Mouse (Mus musculus) layer of hippocampus, adult 9-10 months (tissue): ENCODE data around the gene Fat2.

Experiments
- DNase-seq: peaks from one replicate; pipeline ENCODE4 v3.0.0; 2022; ENCODE audit warnings: low spot score

Fat2 gene

GRCm38 (mm10) chr11:55239496-55239895 lies 96.9 kb downstream of the Fat2 start:
- no peak for DNase-seq

- no peak for DNase-seq
Measured at GRCm38 (mm10) chr11:55236815-55237214, 99.5 kb downstream of the Fat2 start.

GRCm38 (mm10) chr11:55234791-55235190 lies 101.6 kb downstream of the Fat2 start:
- DNase-seq = no peak

GRCm38 (mm10) chr11:55234288-55234687 lies 102.1 kb downstream of the Fat2 start:
- no peak for DNase-seq

GRCm38 (mm10) chr11:55231034-55231433 lies 105.3 kb downstream of the Fat2 start:
- no peak for DNase-seq

- no peak for DNase-seq
Measured at GRCm38 (mm10) chr11:55221306-55221705, 115.1 kb downstream of the Fat2 start.

- no peak for DNase-seq
Measured at GRCm38 (mm10) chr11:55218473-55218872, 117.9 kb downstream of the Fat2 start.

- no peak for DNase-seq
Measured at GRCm38 (mm10) chr11:55217880-55218279, 118.5 kb downstream of the Fat2 start.

GRCm38 (mm10) chr11:55217418-55217817 lies 118.9 kb downstream of the Fat2 start:
- DNase-seq = no peak

- no peak for DNase-seq
Measured at GRCm38 (mm10) chr11:55216830-55217229, 119.5 kb downstream of the Fat2 start.

GRCm38 (mm10) chr11:55216061-55216460 lies 120.3 kb downstream of the Fat2 start:
- DNase-seq = no peak

GRCm38 (mm10) chr11:55214978-55215377 lies 121.4 kb downstream of the Fat2 start:
- no peak for DNase-seq

GRCm38 (mm10) chr11:55214161-55214560 lies 122.2 kb downstream of the Fat2 start:
- DNase-seq = no peak

GRCm38 (mm10) chr11:55213518-55213917 lies 122.8 kb downstream of the Fat2 start:
- no peak for DNase-seq

- no peak for DNase-seq
Measured at GRCm38 (mm10) chr11:55209626-55210353, 126.6 kb downstream of the Fat2 start.

- no peak for DNase-seq
Measured at GRCm38 (mm10) chr11:55209032-55209431, 127.3 kb downstream of the Fat2 start.

- DNase-seq = peak; percentile 43
Measured at GRCm38 (mm10) chr11:55208001-55208690, 128.2 kb downstream of the Fat2 start.

GRCm38 (mm10) chr11:55204602-55205001 lies 131.8 kb downstream of the Fat2 start:
- no peak for DNase-seq

- peak; percentile 79 for DNase-seq
Measured at GRCm38 (mm10) chr11:55204159-55204596, 132.2 kb downstream of the Fat2 start, which contains the start of gene Slc36a1. Gene Slc36a1 (plus strand): TSS chr11:55204350.
